Mouse (Mus musculus) thymus, adult 2 months (tissue): ENCODE results near the gene Hist2h2bb.

ENCODE experiments used
- CTCF ChIP-seq: fragments of 200-500 bp; IDR thresholded peaks from 2 replicates; pipeline ENCODE4 v1.5.1; 2012; ENCODE audit warnings: mild to moderate bottlenecking, control low read depth, low read length, moderate library complexity, borderline replicate concordance; ENCODE audit not compliant: control insufficient read depth, poor library complexity, insufficient read depth; ENCODE audit errors: extremely low read depth
- POLR2A ChIP-seq: fragments of 200-500 bp; IDR thresholded peaks from 2 replicates; pipeline ENCODE4 v1.6.1; 2012; ENCODE audit warnings: mild to moderate bottlenecking, low read length, control low read depth, moderate library complexity; ENCODE audit not compliant: control insufficient read depth, poor library complexity, insufficient read depth; ENCODE audit errors: extremely low read depth

DNA sequence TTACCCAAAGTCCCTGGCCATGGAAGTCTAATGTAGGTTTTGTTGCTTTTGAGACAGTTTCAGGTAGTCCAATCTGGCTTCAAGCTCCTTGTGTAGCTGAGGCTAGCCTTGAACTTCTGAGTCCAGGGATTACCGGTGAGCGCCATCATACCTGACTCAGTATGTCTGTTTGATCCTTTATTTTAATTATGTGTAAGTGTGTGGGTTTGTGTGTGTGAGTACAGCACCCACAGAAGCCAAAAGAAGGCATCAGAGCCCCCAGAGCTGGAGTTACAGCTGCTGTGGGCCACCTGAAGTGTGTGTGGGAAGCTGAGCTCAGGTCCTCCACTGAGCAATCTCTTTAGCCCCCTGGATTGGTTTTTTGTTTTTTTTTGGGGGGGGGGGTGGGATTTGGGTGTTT, 30.0 kb downstream of the Hist2h2bb start:
- TF ChIP-seq CTCF (no peak), POLR2A (no peak)
